Mouse (Mus musculus): ENCODE measurements around the gene Them5. TPM values are rescaled to one million over a fixed set of nuclear protein-coding genes. Genes with fewer than 3 reads are reported as not detected.

Them5 gene
- total RNA-seq, 4 experiments from 2014 or later = not detected

GRCm38 (mm10) chr3:94372038-94372437 is 30.1 kb downstream of the Them5 start:
- DNase-seq (ENCODE audit: low spot score) = no peak

- peak; percentile 42 for DNase-seq (ENCODE audit: low spot score)
Observed at GRCm38 (mm10) chr3:94372641-94373040, 30.7 kb downstream of the Them5 start, which contains the start of gene Rorc. TSS of gene Rorc (plus strand) at chr3:94372794.

- no peak for DNase-seq (ENCODE audit: low spot score)
Observed at GRCm38 (mm10) chr3:94373090-94373489, 31.2 kb downstream of the Them5 start.

- no peak for DNase-seq (ENCODE audit: low spot score)
Observed at GRCm38 (mm10) chr3:94373597-94374011, 31.7 kb downstream of the Them5 start.

GRCm38 (mm10) chr3:94374636-94375035 is 32.7 kb downstream of the Them5 start:
- DNase-seq (ENCODE audit: low spot score) = no peak

GRCm38 (mm10) chr3:94375146-94375545 is 33.2 kb downstream of the Them5 start:
- DNase-seq (ENCODE audit: low spot score) = no peak

GRCm38 (mm10) chr3:94375861-94376260 is 34.0 kb downstream of the Them5 start:
- DNase-seq (ENCODE audit: low spot score) = no peak

- no peak for DNase-seq (ENCODE audit: low spot score)
Observed at GRCm38 (mm10) chr3:94377028-94377923, 35.4 kb downstream of the Them5 start.

GRCm38 (mm10) chr3:94379831-94380510 is 38.1 kb downstream of the Them5 start:
- no peak for DNase-seq (ENCODE audit: low spot score)

- DNase-seq (ENCODE audit: low spot score) = no peak
Observed at GRCm38 (mm10) chr3:94382308-94382707, 40.4 kb downstream of the Them5 start.

GRCm38 (mm10) chr3:94383476-94383875 is 41.6 kb downstream of the Them5 start:
- DNase-seq (ENCODE audit: low spot score) = no peak

GRCm38 (mm10) chr3:94386671-94387070 is 44.8 kb downstream of the Them5 start:
- no peak for DNase-seq (ENCODE audit: low spot score)

GRCm38 (mm10) chr3:94387391-94387790 is 45.5 kb downstream of the Them5 start:
- DNase-seq (ENCODE audit: low spot score) = no peak

GRCm38 (mm10) chr3:94388047-94388446 is 46.1 kb downstream of the Them5 start:
- DNase-seq (ENCODE audit: low spot score) = no peak

- DNase-seq (ENCODE audit: low spot score) = no peak
Observed at GRCm38 (mm10) chr3:94389420-94389819, 47.5 kb downstream of the Them5 start.

- no peak for DNase-seq (ENCODE audit: low spot score)
Observed at GRCm38 (mm10) chr3:94391001-94391400, 49.1 kb downstream of the Them5 start.

GRCm38 (mm10) chr3:94392128-94392527 is 50.2 kb downstream of the Them5 start:
- DNase-seq (ENCODE audit: low spot score) = no peak

GRCm38 (mm10) chr3:94393049-94393448 is 51.1 kb downstream of the Them5 start:
- no peak for DNase-seq (ENCODE audit: low spot score)

GRCm38 (mm10) chr3:94396336-94396735 is 54.4 kb downstream of the Them5 start:
- DNase-seq (ENCODE audit: low spot score) = no peak

- no peak for DNase-seq (ENCODE audit: low spot score)
Observed at GRCm38 (mm10) chr3:94396851-94397250, 55.0 kb downstream of the Them5 start.

All from heart, adult 8-10 months (tissue).